Mouse (Mus musculus): ENCODE data around the gene Cnot9. TPM values are rescaled to one million over a fixed set of nuclear protein-coding genes. Genes with fewer than 3 reads are reported as not detected.

Gene Cnot9
- polyA plus RNA-seq, 1 experiment: 27.4 TPM

DNA sequence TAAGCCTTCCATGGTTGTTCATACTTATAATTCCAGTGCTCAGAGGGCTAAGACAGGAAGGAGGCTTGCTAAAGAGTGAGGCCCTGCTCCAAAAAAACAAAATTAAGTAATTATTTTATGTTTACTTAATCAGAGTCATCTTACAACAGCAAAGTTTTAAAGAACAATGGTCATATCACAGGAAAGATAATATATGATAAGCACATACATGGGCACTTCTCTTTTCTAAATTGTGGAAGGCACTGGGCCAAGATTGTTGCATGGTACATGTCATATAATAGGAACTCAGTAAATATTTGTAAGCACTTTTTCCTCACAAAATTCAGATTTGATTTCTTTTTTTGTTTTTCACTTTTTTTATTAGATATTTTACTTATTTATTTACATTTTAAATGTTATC is 14.0 kb downstream of the Cnot9 start:
- TF ChIP-seq CTCF (IDR thresholded peaks at IDR 0.05; ENCODE audit: control insufficient read depth, insufficient read depth, low read length): no peak
- no peak for TF ChIP-seq POLR2A (IDR thresholded peaks at IDR 0.05; ENCODE audit: borderline replicate concordance, control insufficient read depth, low read depth, low read length)
- H3K27ac ChIP-seq (ENCODE audit: control insufficient read depth, insufficient read depth, low read depth, low read length, poor library complexity): no peak overlapping the region
- H3K4me1 ChIP-seq (ENCODE audit: control insufficient read depth, insufficient read depth, low read length): no peaks in the 10 kb centered on the region; the same call in 1 of the 2 replicates
- no peak overlapping the region for H3K4me3 ChIP-seq (replicated peaks; ENCODE audit: control insufficient read depth, low read depth, low read length)

DNA sequence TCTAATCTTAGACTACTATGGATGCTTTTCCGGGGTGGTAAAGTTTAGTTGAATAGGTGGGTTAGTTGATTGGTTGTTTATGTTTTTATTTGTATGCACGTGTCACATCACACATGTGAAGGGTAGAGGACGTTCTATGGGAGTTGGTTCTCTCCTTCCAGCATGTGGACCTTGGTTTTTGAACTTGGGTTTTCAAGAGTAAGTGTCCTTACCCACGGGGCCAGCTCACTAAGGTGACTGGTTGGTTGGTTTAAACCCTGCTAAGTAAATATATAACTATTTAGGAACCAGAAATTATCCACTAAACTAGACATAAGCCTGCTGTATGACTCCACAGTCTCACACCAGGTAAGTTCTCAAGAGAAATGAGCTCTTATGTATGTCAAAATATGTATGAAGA is 18.9 kb downstream of the Cnot9 start:
- Histone ChIP-seq H3K4me1 (ENCODE audit: control insufficient read depth, insufficient read depth, low read length) (no peaks in the 10 kb centered on the region), H3K4me3 (replicated peaks; ENCODE audit: control insufficient read depth, low read depth, low read length) (no peak overlapping the region), H3K27ac (ENCODE audit: control insufficient read depth, insufficient read depth, low read depth, low read length, poor library complexity) (no peak overlapping the region)
- no peak for TF ChIP-seq POLR2A (IDR thresholded peaks at IDR 0.05; ENCODE audit: borderline replicate concordance, control insufficient read depth, low read depth, low read length)
- no peak for TF ChIP-seq CTCF (IDR thresholded peaks at IDR 0.05; ENCODE audit: control insufficient read depth, insufficient read depth, low read length)
- WGBS: 89% methylated on average over 4 of the region's 4 CpGs

DNA sequence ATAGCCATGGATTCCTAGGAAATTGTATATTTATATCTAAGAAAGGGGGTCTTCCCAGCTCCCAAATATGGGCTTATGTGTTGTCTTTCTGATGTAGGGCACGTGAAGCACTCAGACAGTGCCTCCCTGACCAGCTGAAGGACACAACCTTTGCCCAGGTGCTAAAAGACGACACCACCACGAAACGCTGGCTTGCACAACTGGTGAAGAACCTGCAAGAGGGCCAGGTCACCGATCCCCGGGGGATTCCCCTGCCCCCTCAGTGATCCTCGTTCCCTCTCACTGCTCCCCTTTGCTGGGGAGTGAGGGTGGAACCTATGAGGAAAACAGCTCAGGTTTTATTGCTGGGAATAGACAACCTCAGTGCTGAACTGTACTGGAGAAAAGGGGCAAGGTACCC is 22.7 kb downstream of the Cnot9 start:
- 93% methylated on average over 7 of the region's 7 CpGs for WGBS
- TF ChIP-seq POLR2A (IDR thresholded peaks at IDR 0.05; ENCODE audit: borderline replicate concordance, control insufficient read depth, low read depth, low read length): no peak
- no peak for TF ChIP-seq CTCF (IDR thresholded peaks at IDR 0.05; ENCODE audit: control insufficient read depth, insufficient read depth, low read length)
- H3K4me1 ChIP-seq (ENCODE audit: control insufficient read depth, insufficient read depth, low read length): no peaks in the 10 kb centered on the region
- H3K27ac ChIP-seq (ENCODE audit: control insufficient read depth, insufficient read depth, low read depth, low read length, poor library complexity): no peak overlapping the region
- no peak overlapping the region for H3K4me3 ChIP-seq (replicated peaks; ENCODE audit: control insufficient read depth, low read depth, low read length)

DNA sequence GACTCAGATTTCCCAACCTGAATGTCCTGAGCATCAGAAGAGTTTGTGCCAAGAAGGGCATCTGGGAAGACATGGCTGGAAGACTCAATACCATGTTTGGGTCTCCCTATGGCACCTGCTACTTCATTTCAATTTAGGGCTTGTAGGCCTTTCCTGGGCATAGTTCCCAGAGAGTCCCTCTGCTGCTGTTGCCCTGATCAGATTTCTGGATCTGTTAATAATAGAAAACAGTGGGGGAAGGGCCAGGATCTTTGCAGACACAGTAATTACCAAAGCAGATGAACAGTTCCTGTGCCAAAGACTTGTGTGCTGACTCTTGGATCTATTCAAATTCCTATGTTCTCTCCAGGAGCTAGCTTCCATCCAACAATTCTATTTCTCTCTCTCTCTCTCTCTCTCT is 32.8 kb downstream of the Cnot9 start:
- no peak overlapping the region for H3K27ac ChIP-seq (ENCODE audit: control insufficient read depth, insufficient read depth, low read depth, low read length, poor library complexity)
- H3K4me3 ChIP-seq (replicated peaks; ENCODE audit: control insufficient read depth, low read depth, low read length): no peak overlapping the region
- H3K4me1 ChIP-seq (ENCODE audit: control insufficient read depth, insufficient read depth, low read length): no peaks in the 10 kb centered on the region; the same call in 1 of the 2 replicates
- no peak for TF ChIP-seq POLR2A (IDR thresholded peaks at IDR 0.05; ENCODE audit: borderline replicate concordance, control insufficient read depth, low read depth, low read length)
- no peak for TF ChIP-seq CTCF (IDR thresholded peaks at IDR 0.05; ENCODE audit: control insufficient read depth, insufficient read depth, low read length)

DNA sequence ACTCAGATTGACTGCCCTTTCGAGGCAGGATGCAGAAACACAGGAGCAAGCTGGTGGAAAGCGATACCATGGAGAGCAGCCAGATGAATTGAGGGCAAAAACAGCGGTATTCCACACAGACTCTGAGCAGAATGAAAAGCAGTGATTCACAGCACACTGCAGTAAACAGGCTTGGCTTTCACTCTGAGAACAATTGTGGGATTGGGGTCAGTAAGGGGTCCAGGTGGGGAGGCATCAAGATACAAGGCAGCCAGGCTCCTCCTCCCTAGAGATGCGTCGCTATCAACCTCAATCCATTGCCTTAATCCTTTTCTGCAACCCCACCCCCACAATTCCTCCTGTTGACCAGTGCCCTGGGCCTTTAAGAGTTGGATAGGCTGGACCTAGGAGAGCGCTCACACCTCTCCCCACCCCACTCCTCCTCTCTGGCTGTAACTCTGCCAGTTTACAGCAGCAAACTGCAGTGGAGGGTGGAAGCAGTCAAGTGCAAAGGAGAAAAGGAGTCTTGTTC is 36.6 kb downstream of the Cnot9 start, which contains the start of gene Plcd4:
Gene Plcd4, plus strand, starts transcription at position 438 of the 511 bp plus-strand sequence.
- no peaks in the 10 kb centered on the region; the same call in 1 of the 2 replicates for H3K4me1 ChIP-seq (ENCODE audit: control insufficient read depth, insufficient read depth, low read length)
- no peak within 1 kb of the TSS; the same call in 1 of the 2 replicates for H3K27ac ChIP-seq (ENCODE audit: control insufficient read depth, insufficient read depth, low read depth, low read length, poor library complexity)
- no peak within 1 kb of the TSS for H3K4me3 ChIP-seq (replicated peaks; ENCODE audit: control insufficient read depth, low read depth, low read length)
- 24% methylated on average over 6 of the region's 6 CpGs for whole genome bisulfite sequencing
- no peak for TF ChIP-seq CTCF (IDR thresholded peaks at IDR 0.05; ENCODE audit: control insufficient read depth, insufficient read depth, low read length)
- TF ChIP-seq POLR2A (IDR thresholded peaks at IDR 0.05; ENCODE audit: borderline replicate concordance, control insufficient read depth, low read depth, low read length): no peak

DNA sequence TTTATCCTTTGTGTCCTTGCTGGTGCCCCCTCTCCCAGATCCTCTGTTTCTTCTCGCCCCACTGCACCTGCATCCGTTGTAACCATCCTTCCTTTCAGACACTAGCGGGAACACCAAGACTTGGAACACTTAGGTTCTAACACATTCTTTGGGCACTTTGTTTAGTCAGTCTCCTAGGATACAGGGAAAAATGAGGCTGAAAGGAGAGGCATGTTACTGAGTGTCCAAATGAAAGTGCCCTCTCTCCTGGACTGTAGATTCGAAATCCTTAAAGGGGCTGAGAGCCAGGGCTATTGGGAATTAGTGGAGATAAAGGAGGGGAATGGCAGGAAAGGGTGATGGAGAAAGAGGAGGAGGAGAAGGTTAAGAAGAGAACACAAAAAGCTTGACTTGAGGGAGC is 38.3 kb downstream of the Cnot9 start, which contains the start of gene Usp37:
Gene Usp37, minus strand, starts transcription at position 101 of the 400 bp plus-strand sequence.
- no peak for TF ChIP-seq POLR2A (IDR thresholded peaks at IDR 0.05; ENCODE audit: borderline replicate concordance, control insufficient read depth, low read depth, low read length)
- TF ChIP-seq CTCF (IDR thresholded peaks at IDR 0.05; ENCODE audit: control insufficient read depth, insufficient read depth, low read length): no peak
- no peak within 1 kb of the TSS for H3K4me3 ChIP-seq (replicated peaks; ENCODE audit: control insufficient read depth, low read depth, low read length)
- no peaks in the 10 kb centered on the region for H3K4me1 ChIP-seq (ENCODE audit: control insufficient read depth, insufficient read depth, low read length)
- H3K27ac ChIP-seq (ENCODE audit: control insufficient read depth, insufficient read depth, low read depth, low read length, poor library complexity): no peak within 1 kb of the TSS
- WGBS: 85% methylated on average over 4 of the region's 4 CpGs

DNA sequence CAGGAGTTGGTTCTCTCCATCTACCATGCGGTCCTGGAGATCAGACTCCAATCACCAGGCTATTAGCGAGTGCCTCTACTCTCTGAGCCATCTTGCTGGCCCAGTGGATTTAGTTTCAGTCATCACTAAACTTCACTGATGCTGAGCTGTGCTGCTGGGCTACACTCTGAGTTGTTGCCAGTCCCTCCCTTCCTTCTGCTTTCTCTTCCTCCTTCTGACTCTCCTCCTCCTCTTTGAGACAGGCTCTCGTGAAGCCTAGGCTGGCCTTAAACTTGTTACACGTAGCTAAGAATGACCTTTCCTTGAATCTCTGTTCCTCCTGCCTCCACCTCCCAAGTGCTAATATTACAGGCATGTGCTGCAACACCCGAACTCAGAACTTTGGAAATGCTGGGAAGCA is 53.2 kb downstream of the Cnot9 start:
- no peak overlapping the region for H3K4me3 ChIP-seq (replicated peaks; ENCODE audit: control insufficient read depth, low read depth, low read length)
- no peak overlapping the region for H3K27ac ChIP-seq (ENCODE audit: control insufficient read depth, insufficient read depth, low read depth, low read length, poor library complexity)
- WGBS: 74% methylated on average over 5 of the region's 5 CpGs
- TF ChIP-seq POLR2A (IDR thresholded peaks at IDR 0.05; ENCODE audit: borderline replicate concordance, control insufficient read depth, low read depth, low read length) (no peak), CTCF (IDR thresholded peaks at IDR 0.05; ENCODE audit: control insufficient read depth, insufficient read depth, low read length) (no peak)
- no peaks in the 10 kb centered on the region for H3K4me1 ChIP-seq (ENCODE audit: control insufficient read depth, insufficient read depth, low read length)

DNA sequence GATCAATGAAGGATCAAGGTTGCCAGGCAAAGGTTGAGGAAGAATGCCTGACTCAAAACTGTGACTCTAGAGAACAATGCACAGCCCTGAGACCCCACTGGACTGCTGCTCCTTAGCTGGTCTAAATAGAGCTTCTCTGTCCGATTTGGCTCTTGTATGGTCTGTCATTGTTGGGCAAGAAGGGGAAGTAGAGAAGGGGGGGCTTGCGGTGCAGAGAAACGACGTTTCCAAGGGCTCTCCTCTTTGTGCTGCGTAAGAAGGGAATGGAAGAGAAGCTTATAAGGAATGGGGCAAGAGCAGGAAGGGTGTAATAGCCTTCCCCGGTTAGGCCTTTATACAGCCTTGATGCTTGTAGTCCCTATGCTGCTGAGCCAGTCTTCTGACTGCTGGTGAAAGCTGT is 60.0 kb downstream of the Cnot9 start:
- Histone ChIP-seq H3K4me3 (replicated peaks; ENCODE audit: control insufficient read depth, low read depth, low read length) (no peak overlapping the region), H3K4me1 (ENCODE audit: control insufficient read depth, insufficient read depth, low read length) (no peaks in the 10 kb centered on the region), H3K27ac (ENCODE audit: control insufficient read depth, insufficient read depth, low read depth, low read length, poor library complexity) (no peak overlapping the region)
- no peak for TF ChIP-seq CTCF (IDR thresholded peaks at IDR 0.05; ENCODE audit: control insufficient read depth, insufficient read depth, low read length)
- no peak for TF ChIP-seq POLR2A (IDR thresholded peaks at IDR 0.05; ENCODE audit: borderline replicate concordance, control insufficient read depth, low read depth, low read length)
- 34% methylated on average over 6 of the region's 6 CpGs for WGBS

All from bone marrow, adult 2 months (tissue).